Mouse (Mus musculus): Measurements from ENCODE around the gene Zbtb8os.

Zbtb8os gene

GRCm38 (mm10) chr4:129335216-129336074 lies at the start of gene Zbtb8os, which contains the start of gene Rbbp4:
Zbtb8os (plus strand) TSS chr4:129335695.
Rbbp4 (minus strand) TSS chr4:129335370.
- DNase-seq (ENCODE audit: low spot score) = peak; percentile 100

- peak; percentile 75 for DNase-seq (ENCODE audit: low spot score)
These were observed 49.4 kb upstream of the Zbtb8os start for GRCm38 (mm10) chr4:129286001-129286682.

- peak; percentile 77 for DNase-seq (ENCODE audit: low spot score)
These were observed 48.6 kb upstream of the Zbtb8os start for GRCm38 (mm10) chr4:129286683-129287471.

DNA sequence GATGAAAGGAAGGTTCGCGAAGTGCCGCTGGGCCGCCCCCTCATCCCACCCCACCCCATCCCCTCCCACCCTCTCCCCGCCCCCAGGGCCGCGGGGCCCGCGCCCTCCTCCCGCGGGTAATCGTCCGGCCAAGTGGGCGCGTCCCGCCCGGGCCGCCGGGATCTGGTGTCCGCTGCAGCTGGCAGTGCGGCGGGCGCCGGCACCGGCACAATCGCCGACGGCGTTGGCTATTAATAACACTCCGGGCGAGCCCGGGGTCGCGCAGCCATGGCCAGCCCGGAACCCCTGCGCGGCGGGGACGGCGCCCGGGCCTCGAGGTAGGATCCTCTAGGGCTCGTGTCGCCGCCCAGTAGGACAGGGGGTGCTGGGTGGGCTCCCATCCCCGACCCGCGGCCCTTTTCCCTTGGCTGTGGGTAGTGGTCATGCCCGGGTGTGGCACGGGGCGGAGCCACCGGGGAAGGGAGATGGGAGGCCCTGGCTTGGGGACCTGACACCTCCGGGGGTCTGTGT lies 48.0 kb upstream of the Zbtb8os start, which contains the start of gene Sync:
Gene Sync, plus strand, starts transcription at position 146 of the 510 bp plus-strand sequence.
- DNase-seq (ENCODE audit: low spot score) = peak; percentile 79

GRCm38 (mm10) chr4:129288067-129288466 lies 47.4 kb upstream of the Zbtb8os start:
- DNase-seq (ENCODE audit: low spot score) = peak; percentile 92

DNA sequence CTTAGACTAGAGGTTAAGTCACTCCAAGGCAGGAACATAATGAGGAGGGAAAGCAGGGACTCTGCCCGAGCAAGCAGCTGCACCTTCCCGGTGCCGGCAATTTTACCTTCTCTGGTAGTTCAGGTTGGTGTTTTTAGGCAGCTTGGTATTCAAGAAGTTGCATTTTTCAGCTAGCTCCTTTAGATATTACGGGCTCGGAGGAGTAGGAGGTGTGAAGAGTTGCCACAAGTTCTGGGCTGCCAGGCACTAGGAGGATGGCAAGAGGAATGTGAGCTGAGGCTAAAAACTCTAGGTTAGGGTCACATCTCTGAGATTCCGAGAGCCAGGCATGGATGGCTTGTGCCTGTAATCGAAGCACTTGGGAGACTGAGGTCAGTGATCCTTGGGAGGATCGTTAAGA lies 45.8 kb upstream of the Zbtb8os start:
- DNase-seq (ENCODE audit: low spot score) = no peak

- no peak for DNase-seq (ENCODE audit: low spot score)
These were observed 42.7 kb upstream of the Zbtb8os start for GRCm38 (mm10) chr4:129292831-129293230.

DNA sequence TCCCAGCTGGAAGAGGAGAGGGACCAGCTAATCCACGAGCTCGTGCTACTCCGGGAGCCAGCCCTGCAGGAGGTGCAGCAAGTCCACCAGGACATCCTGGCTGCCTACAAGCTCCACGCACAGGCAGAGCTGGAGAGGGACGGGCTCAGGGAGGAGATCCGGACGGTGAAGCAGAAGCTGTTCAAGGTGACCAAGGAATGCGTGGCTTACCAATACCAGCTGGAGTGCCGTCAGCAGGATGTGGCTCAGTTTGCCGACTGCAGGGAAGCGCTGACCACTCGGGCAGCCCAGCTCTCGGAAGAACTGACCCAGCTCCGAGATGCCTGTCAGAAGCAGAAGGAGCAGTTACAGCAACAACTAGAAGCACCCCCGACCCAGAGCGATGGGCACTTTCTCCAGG lies 41.8 kb upstream of the Zbtb8os start:
- DNase-seq (ENCODE audit: low spot score) = no peak

DNA sequence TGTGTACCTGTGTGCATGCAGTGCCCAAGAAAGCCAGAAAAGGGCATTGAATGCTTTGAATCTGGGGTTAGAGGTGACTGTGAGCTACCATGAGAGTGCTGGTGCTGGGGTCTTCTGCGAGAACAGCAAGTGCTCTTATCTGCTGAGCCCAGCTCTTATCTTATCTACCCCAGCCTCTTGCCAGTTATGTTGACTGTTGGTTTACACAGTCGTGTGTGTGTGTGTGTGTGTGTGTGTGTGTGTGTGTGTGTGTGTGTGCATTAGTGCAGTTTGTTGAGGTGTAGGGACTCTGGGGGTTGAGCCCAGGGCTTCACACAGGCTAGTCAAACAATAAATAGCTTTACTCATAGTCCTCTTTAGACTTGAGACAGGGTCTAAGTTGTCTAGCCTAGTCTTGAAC lies 40.3 kb upstream of the Zbtb8os start:
- no peak for DNase-seq (ENCODE audit: low spot score)

DNA sequence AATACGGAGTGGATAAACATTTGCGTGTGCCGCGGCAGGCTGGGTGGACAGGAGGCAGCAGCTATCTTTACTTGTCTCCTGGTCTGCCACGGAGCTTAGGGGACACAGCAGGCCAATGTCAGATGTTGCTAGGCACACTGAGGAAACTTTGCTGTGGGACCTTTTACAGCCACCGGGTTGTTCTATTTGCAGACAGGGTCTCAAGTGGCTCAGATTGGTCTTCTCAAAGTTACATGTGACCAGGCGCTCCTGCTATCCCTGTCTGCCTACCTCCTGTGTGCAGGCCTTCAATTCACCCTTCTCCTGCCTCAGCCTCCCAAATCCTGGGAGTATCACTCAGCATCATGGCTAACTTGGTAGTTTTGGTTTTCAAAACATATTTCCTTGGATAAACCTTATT lies 39.4 kb upstream of the Zbtb8os start:
- DNase-seq (ENCODE audit: low spot score) = no peak

- DNase-seq (ENCODE audit: low spot score) = no peak
These were observed 37.8 kb upstream of the Zbtb8os start for GRCm38 (mm10) chr4:129297724-129298123.

- no peak for DNase-seq (ENCODE audit: low spot score)
These were observed 36.4 kb upstream of the Zbtb8os start for GRCm38 (mm10) chr4:129299121-129299520.

GRCm38 (mm10) chr4:129303401-129303800 lies 32.1 kb upstream of the Zbtb8os start:
- peak; percentile 58 for DNase-seq (ENCODE audit: low spot score)

- DNase-seq (ENCODE audit: low spot score) = peak; percentile 28
These were observed 31.7 kb upstream of the Zbtb8os start for GRCm38 (mm10) chr4:129303816-129304215.

DNA sequence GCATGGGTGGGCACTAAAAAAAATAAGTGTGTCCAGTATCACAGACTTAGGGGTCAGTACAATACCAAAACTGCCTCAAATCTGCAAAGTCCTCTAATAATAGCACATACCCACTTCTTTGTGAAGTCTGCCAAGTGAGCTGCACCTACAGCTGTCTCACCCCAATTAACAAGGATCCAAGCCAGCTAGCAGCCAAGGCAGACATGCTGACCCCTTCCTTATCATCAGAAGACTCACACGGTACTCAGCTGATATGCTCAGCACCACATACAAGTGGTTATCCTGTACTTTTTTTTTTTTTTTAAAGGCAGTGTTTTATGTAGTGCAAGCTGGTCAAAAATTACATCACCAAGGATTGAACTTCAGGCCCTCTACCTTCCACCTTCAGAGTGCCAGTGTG lies 31.2 kb upstream of the Zbtb8os start:
- no peak for DNase-seq (ENCODE audit: low spot score)

GRCm38 (mm10) chr4:129307936-129308335 lies 27.6 kb upstream of the Zbtb8os start:
- DNase-seq (ENCODE audit: low spot score) = no peak

DNA sequence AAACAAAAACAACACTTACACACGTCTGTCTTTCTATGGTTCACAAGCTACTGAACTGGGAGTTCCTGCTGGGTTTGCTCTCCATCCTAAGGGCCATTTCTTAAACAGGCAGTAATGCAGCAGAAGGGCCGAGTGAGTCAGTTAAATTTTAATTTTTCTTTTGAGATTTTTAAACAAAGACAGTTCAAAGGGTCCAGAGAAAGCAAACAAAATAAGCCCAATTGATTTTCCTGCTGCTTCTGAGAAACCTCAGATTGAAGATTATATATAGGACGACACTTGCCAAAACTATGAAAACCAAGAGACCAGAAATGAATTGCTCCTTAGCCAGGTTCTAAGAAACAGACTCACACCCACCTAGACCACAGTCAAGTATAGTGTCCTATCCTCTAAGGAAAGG lies 21.6 kb upstream of the Zbtb8os start:
- no peak for DNase-seq (ENCODE audit: low spot score)

GRCm38 (mm10) chr4:129320876-129321275 lies 14.6 kb upstream of the Zbtb8os start:
- no peak for DNase-seq (ENCODE audit: low spot score)

- no peak for DNase-seq (ENCODE audit: low spot score)
These were observed 13.5 kb upstream of the Zbtb8os start for GRCm38 (mm10) chr4:129322042-129322441.

GRCm38 (mm10) chr4:129323491-129323890 lies 12.0 kb upstream of the Zbtb8os start:
- no peak for DNase-seq (ENCODE audit: low spot score)

- DNase-seq (ENCODE audit: low spot score) = peak; percentile 51
These were observed 10.7 kb upstream of the Zbtb8os start for GRCm38 (mm10) chr4:129324756-129325155.

DNA sequence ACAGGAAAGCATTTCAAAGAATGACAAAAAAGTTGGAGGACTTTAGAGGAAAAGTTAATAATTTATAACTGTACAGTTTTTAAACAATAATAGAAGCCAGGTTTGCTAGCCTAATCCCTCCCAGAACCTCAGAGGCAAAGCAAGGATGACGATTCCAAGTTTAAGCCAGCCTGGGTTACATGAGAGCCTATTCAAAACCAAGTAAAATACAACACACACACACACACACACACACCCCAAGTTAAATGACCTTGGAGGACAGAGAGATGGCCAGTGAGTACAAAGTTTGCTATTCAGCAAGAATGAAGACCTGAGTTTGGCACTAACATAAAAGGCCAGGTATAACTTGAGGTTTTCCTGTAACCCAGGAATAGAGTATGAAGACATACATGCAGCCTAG lies 9.3 kb upstream of the Zbtb8os start:
- DNase-seq (ENCODE audit: low spot score) = no peak
